Mouse (Mus musculus): ENCODE measurements around the gene Itgb1. TPM values are rescaled to one million over a fixed set of nuclear protein-coding genes. Genes with fewer than 3 reads are reported as not detected.

Gene Itgb1
- 416 and 432 TPM in 2 replicates for polyA plus RNA-seq (2014; fragmentation: Nextera tagmentation; extraction: Ambion mirVana)

- Histone ChIP-seq H3K36me3 (ENCODE audit: control insufficient read depth, insufficient read depth, low read length) (no peaks in the 10 kb centered on the region), H3K9ac (ENCODE audit: low read length) (peak within 1 kb of the TSS; percentile 100), H3K27ac (replicated peaks in 1 of 2; ENCODE audit: control insufficient read depth in 1 of 2, insufficient read depth in 1 of 2, low read depth in 2 of 2, low read length in 2 of 2) (peak within 1 kb of the TSS; percentile 100), H3K4me1 (ENCODE audit: control insufficient read depth in 2 of 2, insufficient read depth in 2 of 2, low read length in 2 of 2) (peaks cover 2 to 23% of the 10 kb centered on the region in 2 experiments), H3K27me3 (ENCODE audit: control insufficient read depth, insufficient read depth, low read length) (no peaks in the 10 kb centered on the region), H3K4me3 (ENCODE audit: control insufficient read depth in 1 of 2, insufficient read depth in 1 of 2, low read depth in 1 of 2, low read length in 2 of 2) (peak within 1 kb of the TSS; percentile 81 to 88), H3K4me2 (ENCODE audit: low read length) (peak within 1 kb of the TSS; percentile 66), H3K9me3 (ENCODE audit: control insufficient read depth, low read length) (no peaks in the 10 kb centered on the region)
- WGBS, result under 1% methylated on average over 86 of the region's 113 CpGs
- ATAC-seq (ENCODE audit: insufficient number of reproducible peaks, insufficient read depth, low FRiP score, low read depth), result peak; percentile 95
These were observed at the start of gene Itgb1 for GRCm38 (mm10) chr8:128685507-128686428. Itgb1 (plus strand) TSS chr8:128685654.

- Histone ChIP-seq H3K27me3 (ENCODE audit: control insufficient read depth, insufficient read depth, low read length) (no peaks in the 10 kb centered on the region), H3K4me3 (ENCODE audit: control insufficient read depth in 1 of 2, insufficient read depth in 1 of 2, low read depth in 1 of 2, low read length in 2 of 2) (no peak overlapping the region), H3K4me2 (ENCODE audit: low read length) (no peak overlapping the region), H3K9ac (ENCODE audit: low read length) (no peak overlapping the region), H3K4me1 (ENCODE audit: control insufficient read depth in 2 of 2, insufficient read depth in 2 of 2, low read length in 2 of 2) (0 out of 4 replicates have a peak, but pooled peaks cover 0 to 3% of the 10 kb centered on the region in 2 experiments), H3K9me3 (ENCODE audit: control insufficient read depth, low read length) (no peaks in the 10 kb centered on the region), H3K27ac (replicated peaks in 1 of 2; ENCODE audit: control insufficient read depth in 1 of 2, insufficient read depth in 1 of 2, low read depth in 2 of 2, low read length in 2 of 2) (no peak overlapping the region), H3K36me3 (ENCODE audit: control insufficient read depth, insufficient read depth, low read length) (no peaks in the 10 kb centered on the region)
- ATAC-seq (ENCODE audit: insufficient number of reproducible peaks, insufficient read depth, low FRiP score, low read depth), result no peak
- 35% methylated on average over 1 of the region's 1 CpGs for WGBS
These were observed 42.4 kb upstream of the Itgb1 start for GRCm38 (mm10) chr8:128643104-128643503.

- Histone ChIP-seq H3K4me1 (ENCODE audit: control insufficient read depth in 2 of 2, insufficient read depth in 2 of 2, low read length in 2 of 2) (peaks cover 0 to 3% of the 10 kb centered on the region in 2 experiments; a peak in 2 of 4 replicates), H3K4me3 (ENCODE audit: control insufficient read depth in 1 of 2, insufficient read depth in 1 of 2, low read depth in 1 of 2, low read length in 2 of 2) (no peak overlapping the region), H3K9ac (ENCODE audit: low read length) (no peak overlapping the region), H3K27ac (replicated peaks in 1 of 2; ENCODE audit: control insufficient read depth in 1 of 2, insufficient read depth in 1 of 2, low read depth in 2 of 2, low read length in 2 of 2) (no peak overlapping the region), H3K9me3 (ENCODE audit: control insufficient read depth, low read length) (no peaks in the 10 kb centered on the region), H3K27me3 (ENCODE audit: control insufficient read depth, insufficient read depth, low read length) (no peaks in the 10 kb centered on the region), H3K36me3 (ENCODE audit: control insufficient read depth, insufficient read depth, low read length) (no peaks in the 10 kb centered on the region), H3K4me2 (ENCODE audit: low read length) (no peak overlapping the region)
- ATAC-seq (ENCODE audit: insufficient number of reproducible peaks, insufficient read depth, low FRiP score, low read depth), result no peak
These were observed 40.0 kb upstream of the Itgb1 start for GRCm38 (mm10) chr8:128645452-128645851.

GRCm38 (mm10) chr8:128646456-128646855 lies 39.0 kb upstream of the Itgb1 start:
- whole genome bisulfite sequencing, result 72% methylated on average over 5 of the region's 5 CpGs
- ATAC-seq (ENCODE audit: insufficient number of reproducible peaks, insufficient read depth, low FRiP score, low read depth), result no peak
- Histone ChIP-seq H3K4me3 (ENCODE audit: control insufficient read depth in 1 of 2, insufficient read depth in 1 of 2, low read depth in 1 of 2, low read length in 2 of 2) (no peak overlapping the region), H3K27me3 (ENCODE audit: control insufficient read depth, insufficient read depth, low read length) (no peaks in the 10 kb centered on the region), H3K36me3 (ENCODE audit: control insufficient read depth, insufficient read depth, low read length) (no peaks in the 10 kb centered on the region), H3K4me1 (ENCODE audit: control insufficient read depth in 2 of 2, insufficient read depth in 2 of 2, low read length in 2 of 2) (peaks cover 0 to 8% of the 10 kb centered on the region in 2 experiments; a peak in 3 of 4 replicates), H3K27ac (replicated peaks in 1 of 2; ENCODE audit: control insufficient read depth in 1 of 2, insufficient read depth in 1 of 2, low read depth in 2 of 2, low read length in 2 of 2) (no peak overlapping the region), H3K9ac (ENCODE audit: low read length) (no peak overlapping the region), H3K9me3 (ENCODE audit: control insufficient read depth, low read length) (no peaks in the 10 kb centered on the region), H3K4me2 (ENCODE audit: low read length) (no peak overlapping the region)

- no peak for ATAC-seq (ENCODE audit: insufficient number of reproducible peaks, insufficient read depth, low FRiP score, low read depth)
These were observed 37.4 kb upstream of the Itgb1 start for GRCm38 (mm10) chr8:128648071-128648470.

GRCm38 (mm10) chr8:128650331-128650855 lies 35.1 kb upstream of the Itgb1 start:
- H3K4me2 ChIP-seq (ENCODE audit: low read length), result no peak overlapping the region
- ATAC-seq (ENCODE audit: insufficient number of reproducible peaks, insufficient read depth, low FRiP score, low read depth), result no peak
- no peaks in the 10 kb centered on the region for H3K27me3 ChIP-seq (ENCODE audit: control insufficient read depth, insufficient read depth, low read length)
- H3K4me1 ChIP-seq (ENCODE audit: control insufficient read depth in 2 of 2, insufficient read depth in 2 of 2, low read length in 2 of 2), result peaks cover 8 to 23% of the 10 kb centered on the region in 2 experiments
- no peak overlapping the region for H3K4me3 ChIP-seq (ENCODE audit: control insufficient read depth in 1 of 2, insufficient read depth in 1 of 2, low read depth in 1 of 2, low read length in 2 of 2)
- H3K36me3 ChIP-seq (ENCODE audit: control insufficient read depth, insufficient read depth, low read length), result no peaks in the 10 kb centered on the region
- peak overlapping the region; percentile 10 to 44 for H3K27ac ChIP-seq (replicated peaks in 1 of 2; ENCODE audit: control insufficient read depth in 1 of 2, insufficient read depth in 1 of 2, low read depth in 2 of 2, low read length in 2 of 2)
- 51% methylated on average over 2 of the region's 2 CpGs for WGBS
- H3K9me3 ChIP-seq (ENCODE audit: control insufficient read depth, low read length), result no peaks in the 10 kb centered on the region
- H3K9ac ChIP-seq (ENCODE audit: low read length), result no peak overlapping the region

More at GRCm38 (mm10) chr8:128648071-128648470, 37.4 kb upstream of the Itgb1 start:
- no peaks in the 10 kb centered on the region for H3K27me3 ChIP-seq (ENCODE audit: control insufficient read depth, insufficient read depth, low read length)
- no peaks in the 10 kb centered on the region for H3K9me3 ChIP-seq (ENCODE audit: control insufficient read depth, low read length)
- peaks cover 0 to 9% of the 10 kb centered on the region in 2 experiments; a peak in 3 of 4 replicates for H3K4me1 ChIP-seq (ENCODE audit: control insufficient read depth in 2 of 2, insufficient read depth in 2 of 2, low read length in 2 of 2)
- H3K4me2 ChIP-seq (ENCODE audit: low read length), result no peak overlapping the region
- H3K27ac ChIP-seq (replicated peaks in 1 of 2; ENCODE audit: control insufficient read depth in 1 of 2, insufficient read depth in 1 of 2, low read depth in 2 of 2, low read length in 2 of 2), result no peak overlapping the region
- no peak overlapping the region for H3K9ac ChIP-seq (ENCODE audit: low read length)
- no peaks in the 10 kb centered on the region for H3K36me3 ChIP-seq (ENCODE audit: control insufficient read depth, insufficient read depth, low read length)
- H3K4me3 ChIP-seq (ENCODE audit: control insufficient read depth in 1 of 2, insufficient read depth in 1 of 2, low read depth in 1 of 2, low read length in 2 of 2), result no peak overlapping the region

GRCm38 (mm10) chr8:128652399-128653109 lies 32.9 kb upstream of the Itgb1 start:
- no peaks in the 10 kb centered on the region for H3K9me3 ChIP-seq (ENCODE audit: control insufficient read depth, low read length)
- no peaks in the 10 kb centered on the region for H3K27me3 ChIP-seq (ENCODE audit: control insufficient read depth, insufficient read depth, low read length)
- H3K27ac ChIP-seq (replicated peaks in 1 of 2; ENCODE audit: control insufficient read depth in 1 of 2, insufficient read depth in 1 of 2, low read depth in 2 of 2, low read length in 2 of 2), result no peak overlapping the region
- H3K9ac ChIP-seq (ENCODE audit: low read length), result no peak overlapping the region
- no peaks in the 10 kb centered on the region for H3K36me3 ChIP-seq (ENCODE audit: control insufficient read depth, insufficient read depth, low read length)
- H3K4me1 ChIP-seq (ENCODE audit: control insufficient read depth in 2 of 2, insufficient read depth in 2 of 2, low read length in 2 of 2), result peaks cover 10 to 26% of the 10 kb centered on the region in 2 experiments
- ATAC-seq (ENCODE audit: insufficient number of reproducible peaks, insufficient read depth, low FRiP score, low read depth), result no peak
- WGBS, result 51% methylated on average over 6 of the region's 6 CpGs
- H3K4me2 ChIP-seq (ENCODE audit: low read length), result no peak overlapping the region
- no peak overlapping the region for H3K4me3 ChIP-seq (ENCODE audit: control insufficient read depth in 1 of 2, insufficient read depth in 1 of 2, low read depth in 1 of 2, low read length in 2 of 2)

All from heart, embryonic 14.5 days (tissue).